Mouse (Mus musculus): Measurements from ENCODE around the gene Ppp6r2.

DNA sequence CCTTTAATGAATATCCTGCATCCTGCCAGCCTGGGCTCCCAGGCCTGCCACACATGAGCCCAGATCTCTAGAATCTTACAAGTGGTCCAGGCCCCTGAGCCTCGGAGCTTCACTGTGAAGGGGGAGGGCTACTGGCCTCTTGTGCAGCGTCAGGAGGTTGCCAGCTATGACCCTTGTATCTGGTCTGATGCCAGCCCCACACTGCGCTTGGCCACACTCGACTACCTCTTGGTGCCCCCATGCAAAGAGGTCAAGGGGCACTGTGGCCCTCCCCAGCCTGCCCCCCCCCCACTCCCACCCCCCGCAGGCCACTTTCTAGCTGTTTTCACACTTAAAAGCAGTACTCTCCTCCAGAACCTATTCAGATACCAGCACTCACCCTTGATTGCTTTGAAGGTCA, 115.1 kb downstream of the Ppp6r2 start:
- TF ChIP-seq CTCF (IDR thresholded peaks at IDR 0.05; ENCODE audit: control insufficient read depth, insufficient read depth, low read length) (no peak), POLR2A (IDR thresholded peaks at IDR 0.05; ENCODE audit: borderline replicate concordance, control insufficient read depth, low read depth, low read length) (no peak)
